Mouse (Mus musculus) bone marrow, adult 2 months (tissue): ENCODE measurements around the gene R3hdm4. TPM values are rescaled to one million over a fixed set of nuclear protein-coding genes. Genes with fewer than 3 reads are reported as not detected.

Experiments used
- H3K27ac ChIP-seq: fragments of 200-500 bp; 2 replicates; pipeline ENCODE4 v1.5.1; 2012; ENCODE audit warnings: low read depth, mild to moderate bottlenecking, control low read depth, inconsistent platforms, low read length; ENCODE audit not compliant: control insufficient read depth, poor library complexity, insufficient read depth
- H3K4me1 ChIP-seq: fragments of 200-500 bp; 2 replicates; pipeline ENCODE4 v1.6.1; 2011; ENCODE audit warnings: low read length; ENCODE audit not compliant: control insufficient read depth, insufficient read depth
- H3K4me3 ChIP-seq: fragments of 200-500 bp; replicated peaks from 2 replicates; pipeline ENCODE3; 2011; ENCODE audit warnings: mild to moderate bottlenecking, low read depth, low read length, control low read depth; ENCODE audit not compliant: control insufficient read depth
- CTCF ChIP-seq: fragments of 200-500 bp; IDR thresholded peaks from 2 replicates; pipeline ENCODE4 v1.5.1; 2011; ENCODE audit warnings: low read length, control low read depth; ENCODE audit not compliant: control insufficient read depth, insufficient read depth
- POLR2A ChIP-seq: fragments of 200-500 bp; IDR thresholded peaks from 2 replicates; pipeline ENCODE4 v1.6.1; 2011; ENCODE audit warnings: low read depth, mild to moderate bottlenecking, control low read depth, low read length, borderline replicate concordance; ENCODE audit not compliant: control insufficient read depth
- WGBS: fragments of 180-500 bp; shearing (Covaris S2); methylation state at CpG from one replicate; pipeline ENCODE4 v1.1.7; 2018; 5-methylcytosine and 5-hydroxymethylcytosine counted together
- polyA plus RNA-seq: library from polyadenylated mRNA; stranded (reverse); fragments of >200 nt; gene quantifications from 2 replicates; pipeline ENCODE4 v1.2.4, GENCODE M21; 2011; ENCODE audit warnings: low replicate concordance; ENCODE audit not compliant: missing spikeins, insufficient read depth, insufficient read length

R3hdm4 gene
- polyA plus RNA-seq, 1 experiment = 197 TPM

DNA sequence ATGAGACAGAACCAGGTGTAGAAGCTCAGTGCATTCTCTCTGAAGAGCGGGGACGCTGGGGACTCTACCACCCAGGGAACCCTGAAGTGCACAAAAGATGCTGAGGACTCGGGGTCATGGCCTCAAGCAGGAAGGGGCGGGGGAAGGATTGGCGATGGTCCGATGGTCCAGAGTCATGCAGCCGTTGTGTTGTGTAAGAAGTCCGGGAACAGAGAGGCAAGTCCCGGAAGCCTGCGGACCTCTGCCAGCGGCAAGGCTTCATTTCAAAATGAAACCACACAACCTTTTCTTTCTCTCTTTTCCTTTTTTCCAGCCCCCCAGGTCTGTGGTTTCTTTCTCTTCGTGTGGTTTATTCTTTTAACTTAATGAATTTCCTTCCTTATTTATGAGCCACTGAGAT is 43.3 kb downstream of the R3hdm4 start:
- 2% methylated on average over 12 of the region's 12 CpGs for WGBS
- Histone ChIP-seq H3K27ac (peak overlapping the region; percentile 45; the same call in 1 of the 2 replicates), H3K4me3 (peak overlapping the region; percentile 14), H3K4me1 (peaks cover 15% of the 10 kb centered on the region)
- TF ChIP-seq CTCF = no peak
- no peak for TF ChIP-seq POLR2A

DNA sequence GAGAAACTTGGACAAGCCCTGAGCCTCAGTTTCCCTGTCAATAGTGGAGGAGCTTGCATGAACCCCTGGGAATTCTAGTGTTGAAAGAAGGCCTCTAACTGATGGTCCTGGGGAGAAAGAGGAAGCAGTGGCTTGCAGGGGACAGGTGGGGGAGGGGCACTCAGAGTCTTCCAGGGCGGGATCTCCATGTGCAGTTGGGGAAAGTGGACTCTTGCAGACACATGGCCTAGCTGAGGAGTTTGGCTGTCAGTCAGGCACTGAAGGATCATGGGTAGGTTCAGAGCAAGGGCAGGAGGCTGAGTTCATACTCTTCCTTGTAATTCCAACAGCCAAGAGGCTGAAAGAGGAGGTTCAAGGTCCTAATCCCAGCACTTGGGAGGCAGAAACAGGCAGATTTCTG is 43.8 kb downstream of the R3hdm4 start:
- TF ChIP-seq CTCF = no peak
- TF ChIP-seq POLR2A = no peak
- WGBS = 4% methylated on average over 1 of the region's 1 CpGs
- Histone ChIP-seq H3K27ac (peak overlapping the region; percentile 35), H3K4me1 (peaks cover 15% of the 10 kb centered on the region), H3K4me3 (no peak overlapping the region)

DNA sequence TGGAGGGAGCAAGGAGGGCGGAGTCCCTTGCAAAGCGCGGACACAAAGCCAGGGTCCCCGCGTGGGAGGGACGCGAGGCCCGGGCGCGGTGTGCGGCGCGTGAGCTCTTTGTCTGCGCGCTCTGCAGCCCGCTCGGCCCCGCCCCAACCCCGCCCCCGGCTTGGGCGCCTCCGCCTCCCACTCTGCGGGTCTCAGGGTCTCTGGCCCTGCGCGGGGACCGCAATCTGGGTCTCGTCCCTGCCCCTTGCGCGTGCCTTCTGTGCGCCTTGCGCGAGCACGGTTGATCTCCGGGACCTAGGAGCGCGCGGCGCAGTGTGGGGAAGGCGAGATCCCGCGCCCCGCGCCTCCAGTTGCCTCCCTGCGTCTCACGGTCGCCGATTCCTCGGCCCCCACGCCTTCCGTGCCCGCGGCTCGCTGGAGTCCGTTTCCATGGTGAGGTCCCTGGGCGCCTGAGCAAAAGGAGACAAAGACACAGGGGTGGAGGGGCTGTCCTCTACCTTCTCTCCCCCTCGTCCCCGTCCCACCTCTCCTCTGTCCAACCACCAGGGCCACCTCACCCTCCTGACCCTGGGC is 46.6 kb downstream of the R3hdm4 start, which contains the start of the genes Prtn3 and Plppr3:
Gene Prtn3, plus strand, starts transcription at position 187 of the 573 bp plus-strand sequence.
Gene Plppr3, minus strand, starts transcription at position 345 of the 573 bp plus-strand sequence.
- Histone ChIP-seq H3K4me3 (peak within 1 kb of the TSS; percentile 78), H3K4me1 (peaks cover 7% of the 10 kb centered on the region), H3K27ac (peak within 1 kb of the TSS; percentile 50)
- WGBS = under 1% methylated on average over 57 of the region's 57 CpGs
- TF ChIP-seq POLR2A = 0 out of 2 replicates have a peak, but pooled peaks have one; percentile 2
- no peak for TF ChIP-seq CTCF

DNA sequence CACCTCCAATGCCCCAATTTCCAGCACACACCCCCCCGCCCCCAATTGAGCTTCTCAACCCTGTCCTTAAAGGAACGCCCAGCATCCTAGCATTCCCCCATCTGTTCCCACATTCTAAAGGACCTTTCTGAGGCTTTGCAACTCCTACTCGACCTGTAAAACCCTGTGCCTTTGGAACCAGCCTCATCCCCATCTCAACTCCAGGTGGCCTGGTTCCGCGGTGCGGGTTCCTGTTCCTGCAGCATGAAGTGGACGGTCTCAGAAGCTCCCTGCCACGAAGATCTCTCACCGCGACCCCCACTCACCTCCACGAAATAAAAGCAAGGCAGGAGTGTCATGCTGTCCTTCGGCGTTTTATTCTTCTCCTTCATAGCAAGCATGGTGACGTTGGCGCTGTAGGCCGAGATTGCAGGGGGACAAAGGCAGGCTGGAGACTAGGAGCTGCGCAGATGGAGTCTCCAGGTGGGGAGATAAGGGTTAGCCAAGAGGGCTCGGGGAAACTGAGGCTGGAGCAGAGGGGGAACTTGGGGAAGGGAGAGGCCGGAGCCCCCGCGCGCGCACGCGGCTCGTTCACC is 47.2 kb downstream of the R3hdm4 start:
- Histone ChIP-seq H3K27ac (no peak overlapping the region; the same call in 1 of the 2 replicates), H3K4me3 (peak overlapping the region; percentile 78), H3K4me1 (peaks cover 7% of the 10 kb centered on the region)
- TF ChIP-seq CTCF = no peak
- 0 out of 2 replicates have a peak, but pooled peaks have one; percentile 6 for TF ChIP-seq POLR2A
- WGBS = 1% methylated on average over 26 of the region's 26 CpGs

DNA sequence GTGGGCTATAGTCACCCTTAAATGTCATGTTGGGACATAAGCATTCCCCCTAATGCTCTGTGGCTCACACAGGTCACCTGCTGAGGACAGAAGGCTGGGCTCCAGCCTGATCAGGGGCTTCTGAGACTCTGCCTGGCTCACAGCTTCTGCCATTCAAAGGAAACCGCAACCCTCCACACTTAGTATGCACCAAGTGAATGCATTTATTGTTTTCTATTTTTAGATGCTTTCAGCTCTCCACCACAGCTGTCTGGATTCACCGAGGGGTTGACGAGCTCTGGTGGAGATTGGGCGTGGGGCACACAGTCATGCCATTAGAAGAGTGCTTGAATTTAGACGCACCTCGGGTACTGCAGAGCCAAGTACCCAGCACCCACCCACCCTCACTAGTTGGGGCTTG is 47.7 kb downstream of the R3hdm4 start:
- no peak for TF ChIP-seq POLR2A
- Histone ChIP-seq H3K4me1 (peaks cover 7% of the 10 kb centered on the region), H3K4me3 (peak overlapping the region; percentile 11), H3K27ac (no peak overlapping the region)
- WGBS = 4% methylated on average over 6 of the region's 6 CpGs

DNA sequence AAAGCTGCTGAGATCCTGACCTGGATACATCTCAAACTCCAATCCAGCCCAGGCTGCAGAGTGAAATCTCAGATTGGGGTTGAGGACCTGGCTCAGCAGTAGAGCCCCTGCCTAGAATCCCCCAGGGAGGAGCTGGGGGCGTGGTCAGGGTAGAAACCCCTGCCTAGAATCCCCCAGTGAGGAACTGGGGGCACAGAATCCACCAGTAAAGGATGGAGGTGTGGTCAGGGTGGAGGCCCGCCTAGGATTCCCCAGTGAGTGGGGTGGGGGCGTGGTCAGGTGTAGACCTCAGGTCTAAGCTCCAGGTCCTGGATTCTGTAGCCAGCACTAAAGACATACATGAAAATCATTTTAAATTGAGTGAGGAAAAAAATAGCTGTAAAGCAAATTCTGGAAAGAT is 48.1 kb downstream of the R3hdm4 start:
- TF ChIP-seq POLR2A = no peak
- TF ChIP-seq CTCF = no peak
- H3K27ac ChIP-seq = no peak overlapping the region
- no peak overlapping the region for H3K4me3 ChIP-seq
- WGBS = 33% methylated on average over 3 of the region's 3 CpGs
- H3K4me1 ChIP-seq = peaks cover 7% of the 10 kb centered on the region

DNA sequence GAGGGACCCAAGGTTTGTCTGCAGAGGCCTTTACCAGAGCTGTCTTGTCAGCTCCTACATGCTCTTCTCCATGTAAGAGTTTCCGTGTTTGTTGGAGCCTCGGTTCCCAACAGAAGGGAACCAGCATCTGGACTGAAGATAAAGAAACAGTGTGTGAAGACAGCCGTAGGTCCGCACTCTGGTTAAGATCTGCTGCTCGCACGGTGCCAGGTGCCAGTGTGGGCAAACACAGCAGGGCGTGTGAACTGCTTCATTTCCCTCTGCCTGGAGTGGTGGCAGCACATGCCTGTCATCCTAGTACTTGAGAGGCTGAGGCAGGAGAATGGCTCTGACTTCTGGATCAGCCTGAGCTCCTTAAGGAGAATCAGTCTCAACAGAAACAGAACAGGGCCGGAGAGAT is 49.2 kb downstream of the R3hdm4 start:
- Histone ChIP-seq H3K27ac (no peak overlapping the region), H3K4me1 (peaks cover 6% of the 10 kb centered on the region), H3K4me3 (no peak overlapping the region)
- TF ChIP-seq POLR2A (no peak), CTCF (no peak)
- 83% methylated on average over 8 of the region's 8 CpGs for WGBS

DNA sequence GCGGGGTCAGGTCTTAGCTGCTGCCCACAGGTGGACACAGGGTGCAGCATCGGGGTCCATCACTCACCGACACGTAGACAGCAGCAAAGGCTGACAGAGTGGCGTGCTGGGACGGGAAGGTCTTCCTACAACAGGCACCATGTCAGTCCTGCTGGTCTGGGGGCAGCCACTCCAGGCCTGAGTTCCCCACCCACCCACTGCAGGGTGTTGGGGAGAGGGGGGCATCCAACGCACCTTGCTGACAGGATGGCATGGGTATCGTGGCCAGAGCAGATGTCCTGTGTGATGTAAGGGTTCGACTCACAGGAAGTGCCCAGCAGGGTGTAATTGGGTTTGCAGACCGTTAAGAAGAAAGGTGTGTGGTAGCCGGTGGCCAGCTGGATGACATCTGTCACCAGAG is 54.4 kb downstream of the R3hdm4 start:
- no peak for TF ChIP-seq CTCF
- no peak for TF ChIP-seq POLR2A
- WGBS = 66% methylated on average over 11 of the region's 11 CpGs
- Histone ChIP-seq H3K27ac (no peak overlapping the region), H3K4me3 (no peak overlapping the region), H3K4me1 (no peaks in the 10 kb centered on the region)

DNA sequence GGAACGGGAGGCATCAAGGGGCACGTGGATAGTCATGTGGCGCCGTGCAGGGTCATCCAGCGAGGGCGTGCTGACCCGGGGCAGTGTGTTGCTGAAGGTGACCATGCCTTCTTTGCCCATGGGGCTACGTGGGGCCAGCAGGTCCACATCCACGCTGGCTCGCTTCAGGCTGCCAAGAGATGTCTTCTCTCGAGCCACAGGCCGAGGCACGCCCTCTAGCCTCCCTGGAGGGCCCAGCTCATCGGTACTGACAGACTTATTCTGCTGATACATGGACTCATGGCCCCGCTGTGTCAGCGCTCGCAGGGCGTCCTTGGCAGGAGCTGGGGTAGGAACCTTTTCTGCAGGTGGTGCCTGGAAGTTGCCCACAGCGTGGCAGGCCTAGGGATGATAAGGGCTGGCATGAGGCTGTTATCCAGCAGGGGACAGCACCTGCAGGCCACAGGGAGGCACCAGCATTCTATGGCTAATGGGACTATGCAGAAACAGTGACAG is 55.2 kb downstream of the R3hdm4 start:
- Histone ChIP-seq H3K27ac (peak overlapping the region; percentile 17; the same call in 1 of the 2 replicates), H3K4me1 (no peaks in the 10 kb centered on the region), H3K4me3 (no peak overlapping the region)
- 68% methylated on average over 19 of the region's 19 CpGs for WGBS
- peak; percentile 56 for TF ChIP-seq CTCF
- no peak for TF ChIP-seq POLR2A
